Comparison of ENCODE assay signal across 16 mouse cellular contexts in the genomic region with DNA sequence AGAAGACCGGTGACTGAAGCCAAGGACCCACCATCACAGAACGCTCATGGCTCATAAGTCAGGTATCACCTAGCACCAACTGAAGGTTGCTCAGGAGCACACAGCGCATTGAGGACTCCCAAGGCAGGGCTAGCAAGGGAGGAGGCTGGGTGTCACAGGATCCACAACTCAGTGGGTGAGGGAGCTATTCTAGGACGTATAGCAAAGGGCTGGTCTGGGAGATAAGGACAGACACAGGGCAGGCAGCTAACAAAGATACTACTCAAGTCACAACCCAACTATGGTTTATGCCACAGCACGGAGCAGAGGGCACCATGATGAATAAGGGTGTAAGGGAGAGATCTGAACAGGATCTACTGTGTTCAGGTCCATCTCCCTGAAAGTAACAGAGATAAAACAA. TPM values are rescaled to one million over a fixed set of nuclear protein-coding genes. Genes with fewer than 3 reads are reported as not detected.
A peak's percentile ranks its signal among the peaks of the same experiment; 100 is the strongest.
DNase-seq lines count a peak whose midpoint lies in the region; ATAC-seq lines count a peak whose summit lies in the region.
"Had no signal": no experiment of that assay in that cellular context is flagged by ENCODE, and none has a peak within 500 bp of the region (broad histone marks: within the 10 kb centered on the region; RNA-seq: fewer than 3 reads in every experiment).

No protein-coding gene starts in this region.

- intact Hi-C loops in gastrocnemius, postnatal 36 days (cut with DNase I): no loop called here

- peak; percentile 30 to 52 for DNase-seq in spleen, postnatal 36 days (ENCODE audit: low spot score in 2 of 2)
- no peak for DNase-seq in spleen, postnatal 4 days (ENCODE audit: low spot score in 2 of 2)
- peak; percentile 73 for DNase-seq in liver, embryonic 13.5 days
- DNase-seq in lung, postnatal 4 days: no peak
- no peak for DNase-seq in midbrain, embryonic 14.5 days
- DNase-seq in gastrocnemius, postnatal 36 days: no peak
- DNase-seq: adrenal gland, postnatal 36 days; right cerebral cortex, postnatal 25 days; thymus, adult 2 months had no signal

- H3K9me3 ChIP-seq in liver, embryonic 13.5 days (replicated peaks): no peaks in the 10 kb centered on the region
- no peaks in the 10 kb centered on the region for H3K9me3 ChIP-seq in midbrain, embryonic 14.5 days (ENCODE audit: control insufficient read depth, low read length)
- H3K9me3 ChIP-seq: embryonic facial prominence, embryonic 13.5 days; forebrain, embryonic 13.5 days; kidney, embryonic 15.5 days; midbrain, embryonic 12.5 days had no signal

- WGBS in liver, embryonic 13.5 days (ENCODE audit: insufficient replicate concordance): 35% methylated on average over 5 of the region's 5 CpGs
- 94% methylated on average over 5 of the region's 5 CpGs for WGBS in midbrain, embryonic 14.5 days

- no peaks in the 10 kb centered on the region for H3K27me3 ChIP-seq in liver, embryonic 13.5 days
- no peaks in the 10 kb centered on the region for H3K27me3 ChIP-seq in midbrain, embryonic 14.5 days (ENCODE audit: control insufficient read depth, insufficient read depth, low read length)
- H3K27me3 ChIP-seq: embryonic facial prominence, embryonic 13.5 days; forebrain, embryonic 13.5 days; kidney, embryonic 15.5 days; midbrain, embryonic 12.5 days had no signal

- peak overlapping the region; percentile 67 for H3K9ac ChIP-seq in liver, embryonic 13.5 days
- no peak overlapping the region for H3K9ac ChIP-seq in midbrain, embryonic 14.5 days (replicated peaks; ENCODE audit: low read length)
- H3K9ac ChIP-seq: forebrain, embryonic 13.5 days; kidney, embryonic 15.5 days; midbrain, embryonic 12.5 days had no signal

- peak overlapping the region; percentile 58 for H3K4me2 ChIP-seq in liver, embryonic 13.5 days
- no peak overlapping the region for H3K4me2 ChIP-seq in midbrain, embryonic 14.5 days (ENCODE audit: low read length)
- H3K4me2 ChIP-seq: embryonic facial prominence, embryonic 13.5 days; forebrain, embryonic 13.5 days; kidney, embryonic 15.5 days; midbrain, embryonic 12.5 days had no signal

- ATAC-seq in erythroblast, adult 5-6 weeks (replicated peaks; ENCODE audit: low FRiP score, poor library complexity, severe bottlenecking): peak; percentile 69
- peak; percentile 96 for ATAC-seq in liver, embryonic 13.5 days (ENCODE audit: low read depth)
- ATAC-seq in midbrain, embryonic 14.5 days (ENCODE audit: low FRiP score, low TSS enrichment): no peak
- ATAC-seq: activated CD4-positive, CD25-positive, alpha-beta regulatory T cell, adult 4 months; forebrain, embryonic 13.5 days had no signal

- peak overlapping the region; percentile 23; the same call in 1 of the 2 replicates for H3K4me3 ChIP-seq in liver, embryonic 13.5 days (replicated peaks)
- no peak overlapping the region for H3K4me3 ChIP-seq in midbrain, embryonic 14.5 days (replicated peaks; ENCODE audit: low read depth, low read length)
- H3K4me3 ChIP-seq: embryonic facial prominence, embryonic 13.5 days; forebrain, embryonic 13.5 days; kidney, embryonic 15.5 days; left cerebral cortex, adult 2 months; midbrain, embryonic 12.5 days had no signal

- peaks cover 89% of the 10 kb centered on the region for H3K36me3 ChIP-seq in liver, embryonic 13.5 days
- peaks cover 56% of the 10 kb centered on the region for H3K36me3 ChIP-seq in midbrain, embryonic 14.5 days (ENCODE audit: control insufficient read depth, insufficient read depth, low read length)

- peaks cover 63% of the 10 kb centered on the region for H3K4me1 ChIP-seq in liver, embryonic 13.5 days (replicated peaks)
- H3K4me1 ChIP-seq in midbrain, embryonic 14.5 days (ENCODE audit: control insufficient read depth, insufficient read depth, low read length): no peaks in the 10 kb centered on the region; the same call in 1 of the 2 replicates

- peak overlapping the region; percentile 97 for H3K27ac ChIP-seq in liver, embryonic 13.5 days
- no peak overlapping the region for H3K27ac ChIP-seq in midbrain, embryonic 14.5 days (replicated peaks; ENCODE audit: low read depth, low read length)
- H3K27ac ChIP-seq: embryonic facial prominence, embryonic 13.5 days; forebrain, embryonic 13.5 days; kidney, embryonic 15.5 days; left cerebral cortex, adult 2 months; midbrain, embryonic 12.5 days had no signal

RNA-seq across cellular contexts. Expression of a gene that starts 5.2 kb away (rescaled TPM):
- total RNA-seq in erythroblast, adult 5-6 weeks (2015; ENCODE audit: low replicate concordance): 5.6 and 10.9 TPM in 2 replicates
- total RNA-seq in erythroblast, adult 5-6 weeks (2017; ENCODE audit: low replicate concordance): 6.0 and 6.8 TPM in 2 replicates
- 10.8 and 11.6 TPM in 2 replicates for polyA plus RNA-seq in liver, embryonic 13.5 days (2015; fragmentation: Nextera tagmentation; extraction: Ambion mirVana)
- 8.0 and 9.0 TPM in 2 replicates for polyA plus RNA-seq in midbrain, embryonic 14.5 days (2014; fragmentation: Nextera tagmentation; extraction: Ambion mirVana)
- 1 to 10 TPM in 1 of 2 experiments, under 1 TPM in 1; 0.96 to 1.1 TPM for total RNA-seq in gastrocnemius, postnatal 36 days (2021)

RNA-seq across cellular contexts. Expression of a gene that starts 16.5 kb away (rescaled TPM):
- not detected in 2 replicates for total RNA-seq in erythroblast, adult 5-6 weeks (2015; ENCODE audit: low replicate concordance)
- not detected in 2 replicates for total RNA-seq in erythroblast, adult 5-6 weeks (2017; ENCODE audit: low replicate concordance)
- 1.00 and 1.4 TPM in 2 replicates for polyA plus RNA-seq in liver, embryonic 13.5 days (2015; fragmentation: Nextera tagmentation; extraction: Ambion mirVana)
- 3.1 and 3.4 TPM in 2 replicates for polyA plus RNA-seq in midbrain, embryonic 14.5 days (2014; fragmentation: Nextera tagmentation; extraction: Ambion mirVana)
- under 1 TPM; 0.33 to 0.35 TPM for total RNA-seq in gastrocnemius, postnatal 36 days (2021)
- polyA plus RNA-seq: activated CD4-positive, CD25-positive, alpha-beta regulatory T cell, adult 4 months had no signal

RNA-seq across cellular contexts. Expression of a gene that starts 20.5 kb away (rescaled TPM):
- total RNA-seq in erythroblast, adult 5-6 weeks (2015; ENCODE audit: low replicate concordance): 2.3 TPM in 2 replicates
- 0.98 and 1.6 TPM in 2 replicates for total RNA-seq in erythroblast, adult 5-6 weeks (2017; ENCODE audit: low replicate concordance)
- polyA plus RNA-seq in liver, embryonic 13.5 days (2015; fragmentation: Nextera tagmentation; extraction: Ambion mirVana): 6.9 and 7.5 TPM in 2 replicates
- polyA plus RNA-seq in midbrain, embryonic 14.5 days (2014; fragmentation: Nextera tagmentation; extraction: Ambion mirVana): 25.9 and 27.0 TPM in 2 replicates
- total RNA-seq in gastrocnemius, postnatal 36 days (2021): 1 to 10 TPM; 2.9 to 4.4 TPM

RNA-seq across cellular contexts. Expression of a gene that starts 25.4 kb away (rescaled TPM):
- total RNA-seq in erythroblast, adult 5-6 weeks (2015; ENCODE audit: low replicate concordance): 16.1 and 24.7 TPM in 2 replicates
- 42.2 and 65.5 TPM in 2 replicates for total RNA-seq in erythroblast, adult 5-6 weeks (2017; ENCODE audit: low replicate concordance)
- 69.1 and 89.8 TPM in 2 replicates for polyA plus RNA-seq in liver, embryonic 13.5 days (2015; fragmentation: Nextera tagmentation; extraction: Ambion mirVana)
- 11.1 and 16.6 TPM in 2 replicates for polyA plus RNA-seq in midbrain, embryonic 14.5 days (2014; fragmentation: Nextera tagmentation; extraction: Ambion mirVana)
- total RNA-seq in gastrocnemius, postnatal 36 days (2021): 1 to 10 TPM in 1 of 2 experiments, under 1 TPM in 1; 0.91 to 1.1 TPM

RNA-seq across cellular contexts. Expression of a gene that starts 56.3 kb away (rescaled TPM):
- 160 and 166 TPM in 2 replicates for total RNA-seq in erythroblast, adult 5-6 weeks (2015; ENCODE audit: low replicate concordance)
- total RNA-seq in erythroblast, adult 5-6 weeks (2017; ENCODE audit: low replicate concordance): 53.8 and 97.7 TPM in 2 replicates
- polyA plus RNA-seq in liver, embryonic 13.5 days (2015; fragmentation: Nextera tagmentation; extraction: Ambion mirVana): 348 and 367 TPM in 2 replicates
- 1,214 and 1,517 TPM in 2 replicates for polyA plus RNA-seq in midbrain, embryonic 14.5 days (2014; fragmentation: Nextera tagmentation; extraction: Ambion mirVana)
- 100 to 1,000 TPM; 142 to 153 TPM for total RNA-seq in gastrocnemius, postnatal 36 days (2021)

Comparison
In these comparisons a context has a peak if more than half of its experiments do, and no peak if none do; other contexts are left out.
1. DNase-seq: peak in spleen, postnatal 36 days (2 of 2) and liver, embryonic 13.5 days (single experiment); none in spleen, postnatal 4 days (0 of 2), lung, postnatal 4 days (0 of 2), midbrain, embryonic 14.5 days (single experiment) and gastrocnemius, postnatal 36 days (0 of 2).